Mouse (Mus musculus): ENCODE results near the gene Ankrd49.

DNA sequence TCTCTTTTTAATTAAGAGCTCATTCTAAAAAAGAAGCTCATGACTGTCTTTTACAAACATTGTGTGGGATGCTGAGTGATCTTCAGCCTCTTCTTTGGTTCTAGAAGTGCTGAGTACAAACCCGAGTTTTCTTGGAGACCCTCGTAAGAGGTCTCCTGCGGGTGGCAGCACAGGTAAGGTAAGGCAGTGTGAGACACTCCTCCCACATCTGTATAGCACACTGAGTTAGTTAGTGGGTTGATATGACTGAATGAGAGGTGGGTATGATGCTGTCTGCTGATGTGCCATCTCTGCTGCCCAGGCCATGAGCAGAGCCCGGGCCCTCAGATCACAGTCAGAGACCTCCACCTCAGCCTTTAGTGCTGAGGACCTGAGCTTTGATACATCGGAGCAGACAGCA, 40.2 kb upstream of the Ankrd49 start:
- TF ChIP-seq CTCF (conservative IDR thresholded peaks at IDR 0.05; ENCODE audit: low read length), result no peak
- TF ChIP-seq NANOG (IDR thresholded peaks at IDR 0.05; ENCODE audit: borderline replicate concordance, low read length), result no peak
- TF ChIP-seq POU5F1 (IDR thresholded peaks at IDR 0.05; ENCODE audit: borderline replicate concordance, low read length), result no peak
